Mouse (Mus musculus) midbrain, postnatal 0 days (tissue): ENCODE results near the gene Casp8. TPM values are rescaled to one million over a fixed set of nuclear protein-coding genes. Genes with fewer than 3 reads are reported as not detected.
"Not testable (repeated sequence)": the region's sequence is repeated elsewhere in the genome, so short reads cannot be mapped to it uniquely, and the experiment has no call there.

Experiments
- ATAC-seq: fragments of 200-750 bp; cut with Nextera tagmentation; 2 replicates; pipeline ENCODE4 v1.8.0; 2017; ENCODE audit warnings: moderate number of reproducible peaks, mild to moderate bottlenecking, moderate TSS enrichment, moderate library complexity; ENCODE audit not compliant: low FRiP score
- DNase-seq: peaks from one replicate; pipeline ENCODE4 v3.0.0-alpha.2; 2015; ENCODE audit warnings: low spot score
- H3K27ac ChIP-seq: fragments of 300-500 bp; sonication (generic); 2 replicates; pipeline ENCODE4 v1.5.1; 2014; ENCODE audit warnings: low read depth, mild to moderate bottlenecking, low read length, mixed read lengths
- H3K27me3 ChIP-seq: fragments of 300-500 bp; sonication (generic); 2 replicates; pipeline ENCODE4 v1.6.1; 2014; ENCODE audit warnings: low read length, control low read depth, mixed read lengths; ENCODE audit not compliant: insufficient read depth
- H3K36me3 ChIP-seq: fragments of 300-500 bp; sonication (generic); 2 replicates; pipeline ENCODE4 v1.6.1; 2014; ENCODE audit warnings: low read length, control low read depth, mixed read lengths; ENCODE audit not compliant: insufficient read depth
- H3K4me1 ChIP-seq: fragments of 300-500 bp; sonication (generic); 2 replicates; pipeline ENCODE4 v1.6.1; 2014; ENCODE audit warnings: mild to moderate bottlenecking, control low read depth, antibody characterized with exemption, low read length, mixed read lengths; ENCODE audit not compliant: insufficient read depth
- H3K4me2 ChIP-seq: fragments of 300-500 bp; sonication (generic); 2 replicates; pipeline ENCODE4 v1.6.1; 2014; ENCODE audit warnings: low read depth, mild to moderate bottlenecking, low read length, mixed read lengths; ENCODE audit not compliant: poor library complexity, severe bottlenecking
- H3K4me3 ChIP-seq: fragments of 300-500 bp; sonication (generic); 2 replicates; pipeline ENCODE4 v1.5.1; 2014; ENCODE audit warnings: low read depth, mild to moderate bottlenecking, low read length, moderate library complexity
- H3K9ac ChIP-seq: fragments of 300-500 bp; sonication (generic); replicated peaks from 2 replicates; pipeline ENCODE4 v1.6.1; 2014; ENCODE audit warnings: mild to moderate bottlenecking, low read length, moderate library complexity, mixed read lengths; ENCODE audit not compliant: poor library complexity, severe bottlenecking
- H3K9me3 ChIP-seq: fragments of 300-500 bp; sonication (generic); 2 replicates; pipeline ENCODE4 v1.6.1; 2016; ENCODE audit warnings: low read length, control low read depth
- CTCF ChIP-seq: IDR thresholded peaks from 2 replicates; pipeline ENCODE4 v1.5.1; 2016; ENCODE audit warnings: antibody characterized with exemption, mild to moderate bottlenecking
- WGBS: fragments of 180-500 bp; shearing (Covaris S2); extraction: QIAGEN DNeasy Blood & Tissue Kit; methylation state at CpG from one replicate; pipeline ENCODE4 v1.1.7; 2014; 5-methylcytosine and 5-hydroxymethylcytosine counted together
- polyA plus RNA-seq: library from polyadenylated mRNA; unstranded; fragments of >200 nt; fragmentation: Nextera tagmentation; extraction: Ambion mirVana; gene quantifications from 2 replicates; pipeline ENCODE4 v1.2.1, GENCODE M21; 2015
- total RNA-seq: library from RNA; depleted of rRNA; stranded (reverse); fragments of >200 nt; gene quantifications from 2 replicates; pipeline ENCODE4 v1.2.3, GENCODE M21; 2014

The Casp8 gene
- total and polyA plus RNA-seq, 2 experiments from 2014 or later, result 2.2 to 4.3 TPM

- no peak for DNase-seq
- WGBS, result 55% methylated on average over 2 of the region's 2 CpGs
- Histone ChIP-seq H3K27me3 (no peaks in the 10 kb centered on the region), H3K4me3 (no peak overlapping the region), H3K4me2 (no peak overlapping the region), H3K4me1 (no peaks in the 10 kb centered on the region), H3K27ac (no peak overlapping the region), H3K9me3 (no peaks in the 10 kb centered on the region), H3K36me3 (no peaks in the 10 kb centered on the region), H3K9ac (no peak overlapping the region)
- TF ChIP-seq CTCF, result no peak
- ATAC-seq, result no peak
Measured at GRCm38 (mm10) chr1:58794705-58795104, 469 bp upstream of the Casp8 start.

- peak overlapping the region; percentile 34; the same call in 1 of the 2 replicates for H3K9ac ChIP-seq
- peak overlapping the region; percentile 45 for H3K4me3 ChIP-seq
- H3K4me2 ChIP-seq, result peak overlapping the region; percentile 83
- H3K4me1 ChIP-seq, result no peaks in the 10 kb centered on the region
- DNase-seq, result no peak
- 8% methylated on average over 3 of the region's 3 CpGs for WGBS
- no peak for TF ChIP-seq CTCF
- no peaks in the 10 kb centered on the region for H3K36me3 ChIP-seq
- no peaks in the 10 kb centered on the region for H3K9me3 ChIP-seq
- no peaks in the 10 kb centered on the region for H3K27me3 ChIP-seq
- H3K27ac ChIP-seq, result 0 out of 2 replicates have a peak overlapping the region, but pooled peaks have one; percentile 13
- ATAC-seq, result no peak
Measured at GRCm38 (mm10) chr1:58796059-58796363, 837 bp downstream of the Casp8 start.

- Histone ChIP-seq H3K27me3 (no peaks in the 10 kb centered on the region), H3K27ac (no peak overlapping the region), H3K9ac (no peak overlapping the region), H3K4me1 (no peaks in the 10 kb centered on the region), H3K4me2 (no peak overlapping the region), H3K9me3 (no peaks in the 10 kb centered on the region), H3K4me3 (no peak overlapping the region), H3K36me3 (no peaks in the 10 kb centered on the region)
- DNase-seq (no peak), ATAC-seq (no peak)
- TF ChIP-seq CTCF, result no peak
- 79% methylated on average over 4 of the region's 4 CpGs for WGBS
Measured at GRCm38 (mm10) chr1:58796853-58797252, 1.7 kb downstream of the Casp8 start.

GRCm38 (mm10) chr1:58797370-58797769 lies 2.2 kb downstream of the Casp8 start:
- no peak overlapping the region for H3K4me2 ChIP-seq
- H3K27ac ChIP-seq, result no peak overlapping the region
- H3K4me3 ChIP-seq, result no peak overlapping the region
- DNase-seq, result no peak
- H3K4me1 ChIP-seq, result no peaks in the 10 kb centered on the region
- no peak for TF ChIP-seq CTCF
- 94% methylated on average over 2 of the region's 2 CpGs for WGBS
- H3K9ac ChIP-seq, result no peak overlapping the region
- ATAC-seq, result no peak
- no peaks in the 10 kb centered on the region for H3K36me3 ChIP-seq
- no peaks in the 10 kb centered on the region for H3K9me3 ChIP-seq
- no peaks in the 10 kb centered on the region for H3K27me3 ChIP-seq

- DNase-seq, result no peak
- WGBS, result 94% methylated on average over 4 of the region's 4 CpGs
- H3K27ac ChIP-seq, result no peak overlapping the region
- no peak for ATAC-seq
- H3K9ac ChIP-seq, result no peak overlapping the region
- H3K4me1 ChIP-seq, result no peaks in the 10 kb centered on the region
- H3K4me3 ChIP-seq, result no peak overlapping the region
- H3K27me3 ChIP-seq, result no peaks in the 10 kb centered on the region
- TF ChIP-seq CTCF, result no peak
- H3K9me3 ChIP-seq, result no peaks in the 10 kb centered on the region
- no peak overlapping the region for H3K4me2 ChIP-seq
- H3K36me3 ChIP-seq, result no peaks in the 10 kb centered on the region
Measured at GRCm38 (mm10) chr1:58798911-58799310, 3.7 kb downstream of the Casp8 start.

- not testable (repeated sequence) for H3K36me3 ChIP-seq, DNase-seq, H3K4me2 ChIP-seq, H3K4me3 ChIP-seq, H3K4me1 ChIP-seq, H3K27ac ChIP-seq, ATAC-seq, H3K9ac ChIP-seq, H3K9me3 ChIP-seq, H3K27me3 ChIP-seq
- 82% methylated on average over 7 of the region's 7 CpGs for WGBS
Measured at GRCm38 (mm10) chr1:58800644-58801043, 5.5 kb downstream of the Casp8 start.
